In the genomic region with DNA sequence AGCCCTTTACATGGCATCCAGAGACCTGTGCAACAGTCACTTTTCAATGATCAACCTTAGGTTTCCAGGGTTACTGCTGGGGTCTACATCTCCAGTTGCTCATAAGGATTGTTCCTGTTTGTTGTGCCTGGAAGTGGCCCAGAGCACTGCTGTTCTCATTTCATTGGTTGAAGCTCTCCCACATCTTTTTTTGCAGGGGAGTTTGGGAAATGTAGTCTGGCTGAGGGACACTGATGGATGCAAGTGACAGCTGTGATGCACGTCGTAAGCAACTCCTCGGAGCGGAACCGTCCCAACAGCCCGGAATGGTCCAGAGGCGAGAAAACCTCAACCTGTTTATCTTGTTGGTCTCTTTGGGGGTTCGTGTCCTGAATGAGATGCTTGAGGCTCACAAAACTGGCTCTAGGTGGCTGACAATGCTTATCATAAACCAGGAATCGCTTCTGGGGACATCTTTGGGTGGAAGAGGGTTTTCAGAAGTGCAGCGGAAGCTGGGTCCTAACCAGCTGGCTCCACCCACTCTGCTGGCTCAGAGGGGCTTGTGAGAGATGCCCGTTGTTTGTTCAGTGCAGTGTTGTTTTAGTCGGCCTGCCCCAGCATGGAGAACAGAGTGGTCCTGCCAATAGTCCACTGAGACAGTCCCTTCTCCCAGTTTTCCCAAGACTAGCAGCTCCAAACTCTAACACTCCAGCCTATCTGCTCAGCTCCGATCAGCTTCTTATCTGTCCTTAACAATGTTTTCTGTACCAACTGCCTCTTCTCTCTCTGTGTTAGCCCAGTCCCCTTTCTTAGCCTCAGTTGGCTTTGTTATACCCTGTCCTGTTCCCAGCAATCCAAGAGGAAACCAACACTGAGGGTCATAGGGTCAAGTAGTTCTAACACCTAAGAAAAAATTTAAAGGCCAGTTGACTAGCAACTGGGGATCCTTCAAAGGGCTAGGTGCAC, we compare ENCODE assay signal across 22 mouse cellular contexts. TPM values are rescaled to one million over a fixed set of nuclear protein-coding genes. Genes with fewer than 3 reads are reported as not detected.
DNase-seq lines count a peak whose midpoint lies in the region; ATAC-seq lines count a peak whose summit lies in the region.
"Had no signal": no experiment of that assay in that cellular context is flagged by ENCODE, and none has a peak within 500 bp of the region (broad histone marks: within the 10 kb centered on the region; RNA-seq: fewer than 3 reads in every experiment).

No protein-coding gene starts in this region.

- H3K4me3 ChIP-seq in heart, embryonic 11.5 days (ENCODE audit: low read depth, low read length) = no peak overlapping the region
- H3K4me3 ChIP-seq in liver, embryonic 13.5 days (replicated peaks) = no peak overlapping the region
- H3K4me3 ChIP-seq in liver, embryonic 12.5 days = no peak overlapping the region
- H3K4me3 ChIP-seq: left cerebral cortex, adult 2 months; limb, embryonic 15.5 days had no signal

- 47% methylated on average over 13 of the region's 13 CpGs for WGBS in heart, embryonic 11.5 days (ENCODE audit: insufficient replicate concordance)
- WGBS in liver, embryonic 13.5 days (ENCODE audit: insufficient replicate concordance) = 39% methylated on average over 13 of the region's 13 CpGs
- 37% methylated on average over 13 of the region's 13 CpGs for WGBS in liver, embryonic 12.5 days (ENCODE audit: insufficient replicate concordance)

- H3K4me2 ChIP-seq in heart, embryonic 11.5 days = no peak overlapping the region
- no peak overlapping the region; the same call in 1 of the 2 replicates for H3K4me2 ChIP-seq in liver, embryonic 13.5 days
- no peak overlapping the region for H3K4me2 ChIP-seq in liver, embryonic 12.5 days
- H3K4me2 ChIP-seq: limb, embryonic 15.5 days had no signal

- no peaks in the 10 kb centered on the region; the same call in 1 of the 2 replicates for H3K4me1 ChIP-seq in heart, embryonic 11.5 days (ENCODE audit: control insufficient read depth, insufficient read depth, low read length)
- 0 out of 2 replicates have a peak, but pooled peaks cover 12% of the 10 kb centered on the region for H3K4me1 ChIP-seq in liver, embryonic 13.5 days (replicated peaks)
- H3K4me1 ChIP-seq in liver, embryonic 12.5 days = peaks cover 24% of the 10 kb centered on the region

- H3K27me3 ChIP-seq in heart, embryonic 11.5 days (ENCODE audit: control insufficient read depth, insufficient read depth, low read length) = peaks cover 9% of the 10 kb centered on the region
- H3K27me3 ChIP-seq in liver, embryonic 13.5 days = peaks cover 34% of the 10 kb centered on the region
- peaks cover 47% of the 10 kb centered on the region for H3K27me3 ChIP-seq in liver, embryonic 12.5 days (replicated peaks)

- no peak overlapping the region for H3K27ac ChIP-seq in heart, embryonic 11.5 days (ENCODE audit: low read depth, low read length)
- H3K27ac ChIP-seq in liver, embryonic 13.5 days = no peak overlapping the region
- no peak overlapping the region for H3K27ac ChIP-seq in liver, embryonic 12.5 days
- H3K27ac ChIP-seq: left cerebral cortex, adult 2 months; limb, embryonic 15.5 days had no signal

- no peak for ATAC-seq in heart, embryonic 11.5 days (replicated peaks; ENCODE audit: insufficient number of reproducible peaks, low FRiP score, low TSS enrichment)
- ATAC-seq in liver, embryonic 13.5 days (ENCODE audit: low read depth) = peak; percentile 50; the same call in 1 of the 2 replicates
- no peak for ATAC-seq in liver, embryonic 12.5 days

- no peaks in the 10 kb centered on the region for H3K36me3 ChIP-seq in heart, embryonic 11.5 days (ENCODE audit: control insufficient read depth, insufficient read depth, low read length)
- no peaks in the 10 kb centered on the region for H3K36me3 ChIP-seq in liver, embryonic 13.5 days
- no peaks in the 10 kb centered on the region for H3K36me3 ChIP-seq in liver, embryonic 12.5 days
- H3K36me3 ChIP-seq: limb, embryonic 15.5 days had no signal

- H3K9me3 ChIP-seq in heart, embryonic 11.5 days (replicated peaks; ENCODE audit: control insufficient read depth, low read length) = no peaks in the 10 kb centered on the region
- no peaks in the 10 kb centered on the region for H3K9me3 ChIP-seq in liver, embryonic 13.5 days (replicated peaks)
- H3K9me3 ChIP-seq in liver, embryonic 12.5 days (replicated peaks) = no peaks in the 10 kb centered on the region
- H3K9me3 ChIP-seq: limb, embryonic 15.5 days had no signal

- intact Hi-C loops in heart, postnatal 36 days (cut with DNase I) = no loop called here

- DNase-seq in heart, postnatal 36 days = no peak
- DNase-seq in liver, embryonic 13.5 days = no peak
- DNase-seq in ES-CJ7 (ENCODE audit: low read depth, low spot score) (peak; percentile 28), MEL-GATA-1-ER (ENCODE audit: extremely low read depth, low read depth) (peak; percentile 65)
- no peak for DNase-seq in embryo, embryonic 11 days
- no peak for DNase-seq in left cerebral cortex, adult 8-10 months (ENCODE audit: low spot score in 2 of 2)
- DNase-seq: adrenal gland, postnatal 10 days; cerebellum, adult 9-10 months; kidney, adult 8-10 months; kidney, postnatal 10 days; left cerebral cortex, postnatal 4 days; lung, adult 18-20 months; lung, postnatal 10 days had no signal

- 0 out of 2 replicates have a peak overlapping the region, but pooled peaks have one; percentile 5 for H3K9ac ChIP-seq in heart, embryonic 11.5 days (ENCODE audit: low read depth, low read length)
- H3K9ac ChIP-seq in liver, embryonic 13.5 days = no peak overlapping the region
- no peak overlapping the region for H3K9ac ChIP-seq in liver, embryonic 12.5 days
- H3K9ac ChIP-seq: limb, embryonic 15.5 days had no signal

RNA-seq across cellular contexts. Expression of gene Ccdc177, which starts 25.7 kb away (rescaled TPM):
- polyA plus RNA-seq in heart, embryonic 11.5 days (2014; fragmentation: Nextera tagmentation; extraction: Ambion mirVana) = 0.04 TPM in 1 of 2 replicates, not detected in the other
- not detected for total RNA-seq in heart, postnatal 36 days (2021)
- polyA plus RNA-seq in liver, embryonic 13.5 days (2015; fragmentation: Nextera tagmentation; extraction: Ambion mirVana) = not detected in 2 replicates
- not detected in 2 replicates for polyA plus RNA-seq in liver, embryonic 12.5 days (2016; fragmentation: Nextera tagmentation; extraction: Ambion mirVana)
- 10 to 100 TPM; 12.9 to 14.9 (median 13.8) TPM for total RNA-seq in left cerebral cortex, adult 8-10 months (2022)
- total RNA-seq: gastrocnemius, adult 8-10 months; hematopoietic stem cell, adult 5-6 weeks had no signal
- polyA plus RNA-seq: heart, embryonic 16.5 days; spleen, adult 2 months had no signal

RNA-seq across cellular contexts. Expression of gene Plekhd1, which starts 42.4 kb away (rescaled TPM):
- 0.20 and 0.67 TPM in 2 replicates for polyA plus RNA-seq in heart, embryonic 11.5 days (2014; fragmentation: Nextera tagmentation; extraction: Ambion mirVana)
- total RNA-seq in heart, postnatal 36 days (2021) = under 1 TPM in 1 of 2 experiments, not detected in 1; 0.27 TPM
- polyA plus RNA-seq in liver, embryonic 13.5 days (2015; fragmentation: Nextera tagmentation; extraction: Ambion mirVana) = 0.14 and 0.35 TPM in 2 replicates
- 0.44 and 0.66 TPM in 2 replicates for polyA plus RNA-seq in liver, embryonic 12.5 days (2016; fragmentation: Nextera tagmentation; extraction: Ambion mirVana)
- 1 to 10 TPM; 3.6 to 7.8 (median 5.6) TPM for total RNA-seq in left cerebral cortex, adult 8-10 months (2022)
- total RNA-seq: common myeloid progenitor, adult 5-6 weeks; hematopoietic stem cell, adult 5-6 weeks had no signal

RNA-seq across cellular contexts. Expression of gene Susd6, which starts 55.5 kb away (rescaled TPM):
- polyA plus RNA-seq in heart, embryonic 11.5 days (2014; fragmentation: Nextera tagmentation; extraction: Ambion mirVana) = 17.7 and 20.4 TPM in 2 replicates
- total RNA-seq in heart, postnatal 36 days (2021) = 10 to 100 TPM; 72.2 to 76.1 TPM
- polyA plus RNA-seq in liver, embryonic 13.5 days (2015; fragmentation: Nextera tagmentation; extraction: Ambion mirVana) = 9.4 and 11.6 TPM in 2 replicates
- polyA plus RNA-seq in liver, embryonic 12.5 days (2016; fragmentation: Nextera tagmentation; extraction: Ambion mirVana) = 15.0 and 15.9 TPM in 2 replicates
- total RNA-seq in left cerebral cortex, adult 8-10 months (2022) = 10 to 100 TPM; 34.7 to 38.2 (median 35.5) TPM

Comparison
In these comparisons a context has a peak if more than half of its experiments do, and no peak if none do; other contexts are left out.
1. DNase-seq: peak in ES-CJ7 (single experiment) and MEL-GATA-1-ER (single experiment); none in heart, postnatal 36 days (0 of 2), liver, embryonic 13.5 days (single experiment), embryo, embryonic 11 days (single experiment) and left cerebral cortex, adult 8-10 months (0 of 2).